Mouse (Mus musculus) ES-E14 (cell line): ENCODE measurements around the gene Creb3l1. TPM values are rescaled to one million over a fixed set of nuclear protein-coding genes. Genes with fewer than 3 reads are reported as not detected.

Experiments
- DNase-seq: peaks from one replicate; pipeline ENCODE4 v3.0.0-alpha.2; 2013; ENCODE audit warnings: low read depth, low spot score
- H3K27ac ChIP-seq: 2 replicates; pipeline ENCODE4 v1.5.1; 2012; ENCODE audit warnings: low read depth, mild to moderate bottlenecking, low read length, moderate library complexity, mixed read lengths; ENCODE audit not compliant: poor library complexity, insufficient read depth, severe bottlenecking
- H3K36me3 ChIP-seq: 2 replicates; pipeline ENCODE4 v1.6.1; 2012; ENCODE audit warnings: mild to moderate bottlenecking, low read length, moderate library complexity, mixed read lengths; ENCODE audit not compliant: control insufficient read depth, poor library complexity, insufficient read depth, severe bottlenecking
- H3K4me1 ChIP-seq, 2 experiments: fragments of 150-350 bp in 1 of 2; sonication (generic) in 1 of 2; 2 replicates each; pipeline ENCODE4 v1.6.1; 2012; ENCODE audit warnings: low read length in 2 of 2, mild to moderate bottlenecking in 1 of 2, mixed read lengths in 1 of 2; ENCODE audit not compliant: control insufficient read depth in 2 of 2, insufficient read depth in 2 of 2, poor library complexity in 1 of 2
- H3K4me3 ChIP-seq, 2 experiments: fragments of 150-350 bp in 1 of 2; sonication (generic) in 1 of 2; 2 replicates each; pipeline ENCODE4 v1.5.1; 2012; ENCODE audit warnings: low read length in 2 of 2, low read depth in 1 of 2, mild to moderate bottlenecking in 1 of 2, mixed read lengths in 1 of 2; ENCODE audit not compliant: insufficient read depth in 1 of 2, poor library complexity in 1 of 2, severe bottlenecking in 1 of 2
- H3K9ac ChIP-seq: 2 replicates; pipeline ENCODE4 v1.6.1; 2012; ENCODE audit warnings: low read depth, mild to moderate bottlenecking, low read length, mixed read lengths; ENCODE audit not compliant: poor library complexity, insufficient read depth, severe bottlenecking
- H3K9me3 ChIP-seq: fragments of 150-350 bp; sonication (generic); 2 replicates; pipeline ENCODE4 v1.6.1; 2012; ENCODE audit warnings: low read depth, mild to moderate bottlenecking, low read length; ENCODE audit not compliant: control insufficient read depth, insufficient read depth
- CHD2 ChIP-seq: IDR thresholded peaks from 2 replicates; pipeline ENCODE4 v1.6.1; 2014; ENCODE audit warnings: mild to moderate bottlenecking, low read depth, low read length, inconsistent platforms
- HCFC1 ChIP-seq: IDR thresholded peaks from 2 replicates; pipeline ENCODE4 v1.6.1; 2012; ENCODE audit warnings: low read length, inconsistent platforms, borderline replicate concordance; ENCODE audit not compliant: insufficient read depth
- MAFK ChIP-seq: IDR thresholded peaks from 2 replicates; pipeline ENCODE4 v1.6.1; 2014; ENCODE audit warnings: mild to moderate bottlenecking, low read depth, low read length, inconsistent platforms; ENCODE audit not compliant: insufficient read depth
- ZC3H11A ChIP-seq: IDR thresholded peaks from 2 replicates; pipeline ENCODE4 v1.6.1; 2012; ENCODE audit warnings: low read depth, mild to moderate bottlenecking, inconsistent platforms, low read length, borderline replicate concordance
- ZNF384 ChIP-seq: IDR thresholded peaks from 2 replicates; pipeline ENCODE4 v1.6.1; 2012; ENCODE audit warnings: low read depth, low read length, inconsistent platforms
- in situ Hi-C, 2 experiments: fragments of 600-800 bp; cut with MboI; formaldehyde crosslinking; loops; one replicate each; pipeline ENCODE4 v1.15.1; 2025; ENCODE audit warnings: low sequenced_read_pairs in 2 of 2, inconsistent platforms in 1 of 2; ENCODE audit not compliant: unreplicated experiment in 2 of 2
- total RNA-seq: library from RNA; depleted of rRNA; stranded (reverse); fragments of 300-350 nt; gene quantifications from 2 replicates; pipeline ENCODE4 v1.2.3, GENCODE M21; 2012; rRNA removed

The Creb3l1 gene
- total RNA-seq, result 4.4 and 5.4 TPM in 2 replicates

DNA sequence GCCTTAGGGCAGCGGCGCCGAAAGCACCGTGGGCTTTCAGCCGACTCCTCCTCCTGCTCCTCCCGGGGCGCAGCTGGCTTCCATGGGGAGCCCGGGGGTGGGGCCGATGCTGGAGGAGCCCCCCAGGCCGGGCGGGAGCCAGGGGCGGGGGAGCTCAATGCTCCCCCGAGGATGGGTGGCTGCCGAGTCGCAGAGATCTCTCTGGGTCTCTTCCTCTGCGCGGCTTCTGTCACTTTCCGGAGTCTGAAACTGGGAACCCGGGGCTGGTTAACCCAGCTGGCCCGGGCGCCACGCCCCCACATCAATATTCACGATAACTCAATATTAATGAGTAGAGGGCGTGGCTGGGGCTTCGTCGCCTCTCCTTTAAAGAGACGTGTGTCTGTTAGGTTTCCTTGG lies at the start of gene Creb3l1:
Gene Creb3l1 (minus strand): TSS at position 229 of the 399 bp plus-strand sequence.
- peak within 1 kb of the TSS; percentile 89 to 94 for H3K4me3 ChIP-seq
- DNase-seq, result no peak
- TF ChIP-seq HCFC1, result no peak
- TF ChIP-seq ZNF384, result no peak
- TF ChIP-seq CHD2, result no peak
- no peak for TF ChIP-seq MAFK
- TF ChIP-seq ZC3H11A, result no peak
- H3K27ac ChIP-seq, result no peak within 1 kb of the TSS
- H3K4me1 ChIP-seq, result no peaks in the 10 kb centered on the region
- H3K9me3 ChIP-seq, result no peaks in the 10 kb centered on the region
- in situ Hi-C loops, result no loop called here
- H3K36me3 ChIP-seq, result no peaks in the 10 kb centered on the region
- H3K9ac ChIP-seq, result peak within 1 kb of the TSS; percentile 48

DNA sequence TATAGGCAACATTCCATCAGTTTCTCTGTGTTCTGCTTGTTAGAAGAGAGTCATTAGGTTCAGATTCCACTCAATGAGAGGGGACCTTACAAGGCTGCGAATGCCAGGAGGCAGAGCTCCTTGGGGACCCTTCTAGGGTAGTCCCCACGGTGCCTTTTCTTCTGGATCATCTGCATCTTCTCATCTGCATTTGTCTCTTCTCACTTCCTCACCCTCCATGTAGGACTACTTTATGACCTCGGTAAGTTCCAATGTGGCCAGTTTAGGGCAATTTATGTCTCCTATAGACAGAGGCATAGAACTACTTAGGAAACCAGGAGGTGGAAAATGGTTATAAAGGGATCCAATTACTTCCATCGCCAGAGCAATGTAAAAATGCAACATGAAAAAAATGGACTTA lies 46.8 kb upstream of the Creb3l1 start:
- in situ Hi-C loops, result no loop called here
- TF ChIP-seq CHD2 (no peak), HCFC1 (no peak), ZC3H11A (no peak), ZNF384 (no peak), MAFK (no peak)
- no peaks in the 10 kb centered on the region for H3K36me3 ChIP-seq
- H3K4me3 ChIP-seq, result no peak overlapping the region
- no peak for DNase-seq
- no peak overlapping the region for H3K9ac ChIP-seq
- H3K9me3 ChIP-seq, result no peaks in the 10 kb centered on the region
- peaks cover 0 to 5% of the 10 kb centered on the region in 2 experiments; a peak in 1 of 4 replicates for H3K4me1 ChIP-seq
- H3K27ac ChIP-seq, result no peak overlapping the region

DNA sequence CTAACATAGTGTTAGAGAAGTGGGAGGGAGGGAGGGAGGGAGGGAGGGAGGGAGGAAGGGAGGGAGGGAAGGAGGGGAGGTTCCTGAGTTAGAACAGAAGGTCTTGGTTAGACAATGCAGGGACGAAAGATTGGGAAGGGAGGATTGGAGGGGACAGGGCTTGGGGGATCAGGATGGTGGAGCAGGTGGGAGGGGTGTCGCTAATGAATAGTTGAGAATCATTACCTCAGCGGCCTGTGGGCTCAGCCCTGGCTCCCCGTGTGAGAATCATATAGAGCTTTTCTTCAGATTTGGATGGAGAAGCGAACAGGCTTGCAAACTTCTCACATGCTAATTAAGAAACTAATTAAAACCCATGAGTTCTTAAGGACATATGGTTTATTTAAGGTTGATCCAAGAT lies 45.3 kb upstream of the Creb3l1 start:
- H3K9ac ChIP-seq, result no peak overlapping the region
- in situ Hi-C loops, result no loop called here

DNA sequence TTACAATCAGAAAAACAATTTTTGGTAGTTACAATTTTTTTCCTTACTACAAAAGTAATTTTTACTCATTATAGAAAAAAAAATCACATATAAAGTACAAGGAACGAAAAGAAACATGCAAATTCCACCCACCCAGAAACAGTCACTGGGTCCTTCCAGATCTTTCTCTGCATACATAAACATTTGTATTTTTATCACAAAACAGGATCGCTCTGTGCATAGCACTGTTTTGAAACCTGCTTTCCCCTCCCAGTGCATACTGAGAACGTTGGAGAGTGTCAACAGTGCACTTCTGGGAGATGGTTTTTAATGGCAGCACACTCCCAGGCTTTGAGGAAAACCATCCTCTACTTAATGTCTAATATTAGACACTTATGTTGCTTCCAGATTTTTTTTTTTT lies 43.3 kb upstream of the Creb3l1 start:
- H3K4me1 ChIP-seq, result peaks cover 0 to 5% of the 10 kb centered on the region in 2 experiments; a peak in 1 of 4 replicates
- H3K36me3 ChIP-seq, result no peaks in the 10 kb centered on the region
- no peak for TF ChIP-seq CHD2
- no peak for TF ChIP-seq HCFC1
- no peak for TF ChIP-seq ZC3H11A
- TF ChIP-seq MAFK, result no peak
- TF ChIP-seq ZNF384, result no peak
- in situ Hi-C loops, result no loop called here
- H3K9me3 ChIP-seq, result no peaks in the 10 kb centered on the region
- H3K9ac ChIP-seq, result no peak overlapping the region
- no peak overlapping the region for H3K4me3 ChIP-seq
- no peak overlapping the region for H3K27ac ChIP-seq
- DNase-seq, result no peak

More for the DNA sequence above, 45.3 kb upstream of the Creb3l1 start:
- H3K36me3 ChIP-seq, result no peaks in the 10 kb centered on the region
- TF ChIP-seq ZNF384, result no peak
- TF ChIP-seq HCFC1, result no peak
- TF ChIP-seq MAFK, result no peak
- TF ChIP-seq ZC3H11A, result no peak
- no peak for TF ChIP-seq CHD2
- peaks cover 0 to 5% of the 10 kb centered on the region in 2 experiments; a peak in 1 of 4 replicates for H3K4me1 ChIP-seq
- DNase-seq, result no peak
- no peak overlapping the region for H3K4me3 ChIP-seq
- no peak overlapping the region for H3K27ac ChIP-seq
- no peaks in the 10 kb centered on the region for H3K9me3 ChIP-seq

DNA sequence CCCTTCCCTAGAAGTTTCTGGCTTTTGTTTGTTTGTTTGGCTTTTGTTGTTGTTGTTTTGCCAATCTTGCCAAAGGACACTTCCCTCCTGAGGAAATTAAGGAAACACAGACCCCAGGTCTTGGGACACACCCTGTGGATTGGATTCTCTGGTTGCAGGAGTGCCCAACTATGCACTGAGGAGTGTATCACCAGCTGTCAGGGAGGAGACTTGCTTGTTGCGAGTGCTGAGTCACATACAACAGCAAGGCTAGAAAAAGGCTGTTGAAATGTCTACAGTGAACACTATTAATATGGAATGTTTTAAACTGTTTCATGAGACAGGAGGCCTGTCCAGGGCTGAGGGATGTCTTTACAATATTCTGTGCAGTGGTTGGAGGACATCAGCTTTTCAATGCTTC lies 42.6 kb upstream of the Creb3l1 start:
- no peak overlapping the region for H3K4me3 ChIP-seq
- in situ Hi-C loops, result no loop called here
- H3K9ac ChIP-seq, result no peak overlapping the region
- H3K27ac ChIP-seq, result no peak overlapping the region
- no peaks in the 10 kb centered on the region for H3K36me3 ChIP-seq
- no peak for DNase-seq
- peaks cover 0 to 5% of the 10 kb centered on the region in 2 experiments; a peak in 1 of 4 replicates for H3K4me1 ChIP-seq
- H3K9me3 ChIP-seq, result no peaks in the 10 kb centered on the region
- TF ChIP-seq HCFC1 (no peak), MAFK (no peak), ZNF384 (no peak), CHD2 (no peak), ZC3H11A (no peak)
